Mouse (Mus musculus) C2C12 (cell line): ENCODE measurements around the gene Nln. TPM values are rescaled to one million over a fixed set of nuclear protein-coding genes. Genes with fewer than 3 reads are reported as not detected.

ENCODE experiments used
- H3K27me3 ChIP-seq: one replicate; pipeline ENCODE4 v1.6.1; 2011; ENCODE audit not compliant: control insufficient read depth, insufficient read depth, insufficient read length
- H3K36me3 ChIP-seq: one replicate; pipeline ENCODE4 v1.6.1; 2011; ENCODE audit not compliant: control insufficient read depth, insufficient read depth
- H3K4me3 ChIP-seq: one replicate; pipeline ENCODE4 v1.5.1; 2011; ENCODE audit warnings: mild to moderate bottlenecking, control low read depth; ENCODE audit not compliant: poor library complexity, insufficient read depth, severe bottlenecking
- H3K79me2 ChIP-seq: one replicate; pipeline ENCODE4 v1.6.1; 2011; ENCODE audit not compliant: control insufficient read depth, insufficient read depth
- H3K79me3 ChIP-seq: one replicate; pipeline ENCODE4 v1.6.1; 2011; ENCODE audit warnings: low read depth, control low read depth
- H3ac ChIP-seq: one replicate; pipeline ENCODE3; 2011; ENCODE audit warnings: low read depth; ENCODE audit not compliant: control insufficient read depth, insufficient read length
- CEBPB ChIP-seq: IDR thresholded peaks from one replicate; pipeline ENCODE4 v1.6.1; 2011; ENCODE audit warnings: low read depth, mild to moderate bottlenecking, control low read depth, moderate library complexity
- CTCF ChIP-seq: IDR thresholded peaks from one replicate; pipeline ENCODE4 v1.5.1; 2011; ENCODE audit not compliant: control insufficient read depth, insufficient read depth, insufficient read length
- FOSL1 ChIP-seq: IDR thresholded peaks from one replicate; pipeline ENCODE4 v1.8.0; 2011; ENCODE audit warnings: mild to moderate bottlenecking, low read length; ENCODE audit not compliant: poor library complexity, insufficient read depth, severe bottlenecking
- MAX ChIP-seq: IDR thresholded peaks from one replicate; pipeline ENCODE4 v1.6.1; 2011; ENCODE audit warnings: mild to moderate bottlenecking, control low read depth
- MYOD1 ChIP-seq: IDR thresholded peaks from one replicate; pipeline ENCODE4 v1.6.1; 2011; ENCODE audit warnings: low read depth; ENCODE audit not compliant: control insufficient read depth, insufficient read length
- MYOG ChIP-seq: IDR thresholded peaks from one replicate; pipeline ENCODE4 v1.6.1; 2011; ENCODE audit not compliant: control insufficient read depth, insufficient read length; ENCODE audit errors: extremely low read depth
- USF1 ChIP-seq: IDR thresholded peaks from one replicate; pipeline ENCODE4 v1.6.1; 2011; ENCODE audit warnings: low read depth, mild to moderate bottlenecking, control low read depth, moderate library complexity
- polyA plus RNA-seq: library from polyadenylated mRNA; unstranded; fragments of >200 nt; fragmentation: generic; extraction: Trizol; gene quantifications from one replicate; pipeline ENCODE4 v1.2.1, GENCODE M21; 2012; ENCODE audit warnings: missing spikeins

Nln gene
- polyA plus RNA-seq, 1 experiment, result 13.9 TPM

- Histone ChIP-seq H3K4me3 (no peak overlapping the region), H3ac (no peak overlapping the region), H3K36me3 (no peaks in the 10 kb centered on the region), H3K27me3 (no peaks in the 10 kb centered on the region), H3K79me2 (no peaks in the 10 kb centered on the region), H3K79me3 (no peaks in the 10 kb centered on the region)
- TF ChIP-seq CTCF (no peak), MYOD1 (no peak), FOSL1 (no peak), USF1 (no peak), MYOG (no peak), CEBPB (no peak), MAX (no peak)
Measured at GRCm38 (mm10) chr13:103982376-103982775, 127.0 kb downstream of the Nln start.

GRCm38 (mm10) chr13:103980414-103980813 is 129.0 kb downstream of the Nln start:
- no peaks in the 10 kb centered on the region for H3K79me3 ChIP-seq
- H3ac ChIP-seq, result no peak overlapping the region
- no peak overlapping the region for H3K4me3 ChIP-seq
- H3K27me3 ChIP-seq, result no peaks in the 10 kb centered on the region
- H3K36me3 ChIP-seq, result no peaks in the 10 kb centered on the region
- TF ChIP-seq MYOG (no peak), CTCF (no peak), FOSL1 (no peak), CEBPB (no peak), MYOD1 (no peak), USF1 (no peak), MAX (no peak)
- H3K79me2 ChIP-seq, result no peaks in the 10 kb centered on the region

GRCm38 (mm10) chr13:103978286-103978866 is 131.0 kb downstream of the Nln start:
- Histone ChIP-seq H3ac (no peak overlapping the region), H3K4me3 (no peak overlapping the region), H3K79me2 (no peaks in the 10 kb centered on the region), H3K27me3 (no peaks in the 10 kb centered on the region), H3K36me3 (no peaks in the 10 kb centered on the region), H3K79me3 (no peaks in the 10 kb centered on the region)
- TF ChIP-seq MYOG (no peak), CTCF (no peak), USF1 (peak; percentile 80), CEBPB (no peak), FOSL1 (peak; percentile 20), MAX (peak; percentile 44), MYOD1 (peak; percentile 52)

DNA sequence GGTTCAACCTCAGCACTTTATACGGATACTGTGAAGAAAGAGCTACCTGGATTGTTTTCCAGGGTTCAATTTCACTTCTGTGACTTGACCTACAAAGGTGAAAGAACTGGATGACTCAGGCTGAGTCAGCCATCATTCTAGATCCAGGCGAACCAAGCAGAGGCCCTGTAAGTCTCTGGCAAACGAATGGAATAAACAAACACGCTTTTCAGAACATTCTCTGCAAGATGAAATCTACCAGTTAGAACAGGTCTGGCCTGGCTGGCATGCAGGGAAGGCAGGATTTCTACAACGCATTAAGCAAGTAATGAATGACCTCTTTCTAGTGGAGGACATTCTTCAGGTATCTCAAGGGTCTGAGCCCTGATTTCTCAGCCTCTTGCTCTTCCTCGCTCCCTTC is 131.6 kb downstream of the Nln start:
- Histone ChIP-seq H3K27me3 (no peaks in the 10 kb centered on the region), H3ac (no peak overlapping the region), H3K79me3 (no peaks in the 10 kb centered on the region), H3K79me2 (no peaks in the 10 kb centered on the region), H3K4me3 (no peak overlapping the region), H3K36me3 (no peaks in the 10 kb centered on the region)
- TF ChIP-seq MYOG (no peak), CEBPB (no peak), MAX (no peak), MYOD1 (no peak), FOSL1 (peak; percentile 52)

DNA sequence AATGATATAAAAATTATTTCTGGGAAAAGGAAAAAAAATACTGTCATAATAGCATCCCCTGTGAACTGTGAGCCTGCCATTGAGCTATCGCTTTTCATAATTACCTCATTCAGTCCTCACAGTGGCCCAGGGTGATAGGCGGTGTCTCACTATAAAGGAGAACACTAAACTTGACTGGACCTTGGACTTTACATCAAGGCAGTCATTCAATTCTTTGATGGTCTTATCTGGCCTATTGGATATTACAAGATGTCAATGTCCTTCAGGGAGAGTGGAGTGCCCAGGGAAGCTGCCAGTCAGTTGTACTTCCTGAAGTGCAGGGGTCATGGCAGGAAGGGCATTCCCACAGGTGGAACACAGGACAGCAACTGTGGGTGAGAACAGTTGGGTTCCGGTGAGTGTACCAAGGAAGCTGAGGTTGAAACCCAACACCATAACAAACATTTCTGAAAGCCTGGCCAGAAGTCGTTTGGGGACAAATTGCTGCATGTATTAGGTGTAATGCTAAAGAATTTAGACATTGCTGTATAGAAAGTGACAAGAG is 133.2 kb downstream of the Nln start:
- no peak overlapping the region for H3ac ChIP-seq
- no peaks in the 10 kb centered on the region for H3K79me2 ChIP-seq
- H3K36me3 ChIP-seq, result no peaks in the 10 kb centered on the region
- TF ChIP-seq MYOG (no peak), MYOD1 (peak; percentile 33)
- no peak overlapping the region for H3K4me3 ChIP-seq
- no peaks in the 10 kb centered on the region for H3K79me3 ChIP-seq
- no peaks in the 10 kb centered on the region for H3K27me3 ChIP-seq

DNA sequence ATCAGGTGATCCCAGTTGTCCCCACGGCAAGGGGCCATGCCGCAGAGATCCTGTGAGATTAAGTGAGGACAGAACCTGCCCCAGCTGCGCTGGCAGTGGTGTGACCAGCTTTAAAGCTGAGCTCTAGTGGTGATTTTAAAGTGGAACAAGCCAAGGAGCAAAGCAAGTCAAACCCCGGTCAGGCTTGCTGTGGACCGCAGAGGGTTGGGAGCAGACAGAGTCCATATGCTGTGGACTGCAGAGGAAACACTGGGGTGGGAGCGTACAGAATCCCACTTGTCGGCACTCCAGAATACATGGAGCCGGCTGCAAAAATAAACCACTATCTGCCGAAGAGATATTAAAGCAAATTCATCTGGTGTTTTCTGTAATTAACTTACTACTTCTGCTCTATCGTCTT is 134.3 kb downstream of the Nln start:
- Histone ChIP-seq H3K79me2 (no peaks in the 10 kb centered on the region), H3K27me3 (no peaks in the 10 kb centered on the region), H3K4me3 (no peak overlapping the region), H3K79me3 (no peaks in the 10 kb centered on the region), H3ac (no peak overlapping the region), H3K36me3 (no peaks in the 10 kb centered on the region)
- no peak for TF ChIP-seq MYOD1
- no peak for TF ChIP-seq FOSL1
- no peak for TF ChIP-seq CEBPB
- TF ChIP-seq MAX, result no peak
- TF ChIP-seq USF1, result no peak
- TF ChIP-seq MYOG, result no peak
- no peak for TF ChIP-seq CTCF
